ENCODE assay signal across 20 mouse cellular contexts in genomic region chr5:102664988-102665726, GRCm38 (mm10).
A peak's percentile ranks its signal among the peaks of the same experiment; 100 is the strongest.
DNase-seq lines count a peak whose midpoint lies in the region; ATAC-seq lines count a peak whose summit lies in the region.
"Had no signal": no experiment of that assay in that cellular context is flagged by ENCODE, and none has a peak within 500 bp of the region (broad histone marks: within the 10 kb centered on the region; RNA-seq: fewer than 3 reads in every experiment).

No protein-coding gene starts in this region.

- H3K36me3 ChIP-seq in heart, embryonic 11.5 days (ENCODE audit: control insufficient read depth, insufficient read depth, low read length), result no peaks in the 10 kb centered on the region
- H3K36me3 ChIP-seq: forebrain, embryonic 15.5 days; heart, embryonic 12.5 days; liver, embryonic 15.5 days had no signal

- H3K27ac ChIP-seq in heart, embryonic 11.5 days (ENCODE audit: low read depth, low read length), result no peak overlapping the region
- H3K27ac ChIP-seq: forebrain, embryonic 15.5 days; liver, embryonic 15.5 days; stomach, postnatal 0 days had no signal

- no peaks in the 10 kb centered on the region for H3K27me3 ChIP-seq in heart, embryonic 11.5 days (ENCODE audit: control insufficient read depth, insufficient read depth, low read length)
- H3K27me3 ChIP-seq: forebrain, embryonic 15.5 days; heart, embryonic 12.5 days; liver, embryonic 15.5 days had no signal

- H3K4me3 ChIP-seq in heart, embryonic 11.5 days (ENCODE audit: low read depth, low read length), result no peak overlapping the region
- H3K4me3 ChIP-seq: forebrain, embryonic 15.5 days; heart, embryonic 12.5 days; liver, embryonic 15.5 days had no signal

- WGBS in heart, embryonic 11.5 days (ENCODE audit: insufficient replicate concordance), result 69% methylated on average over 13 of the region's 13 CpGs

- ATAC-seq in heart, embryonic 11.5 days (replicated peaks; ENCODE audit: insufficient number of reproducible peaks, low FRiP score, low TSS enrichment), result no peak
- ATAC-seq: forebrain, embryonic 15.5 days; inflammation-experienced regulatory T-cells, adult 6 months; Patski had no signal

- H3K4me2 ChIP-seq in heart, embryonic 11.5 days, result no peak overlapping the region
- H3K4me2 ChIP-seq: forebrain, embryonic 15.5 days; heart, embryonic 12.5 days; liver, embryonic 15.5 days had no signal

- DNase-seq in heart, adult 8-10 months (ENCODE audit: low spot score), result peak; percentile 28
- DNase-seq in embryo, embryonic 11 days, result peak; percentile 53
- DNase-seq in fat pad, adult 2 months (ENCODE audit: extremely low read depth, low read depth, low spot score), result peak; percentile 59
- peak; percentile 73 for DNase-seq in mesoderm, embryonic 11.5 days (ENCODE audit: low read depth, low spot score)
- no peak for DNase-seq in cerebellum, postnatal 14 days
- DNase-seq in ovary, postnatal 14 days (ENCODE audit: low spot score), result no peak
- no peak for DNase-seq in retina, embryonic 14.5 days (ENCODE audit: low spot score)
- DNase-seq: cerebellum, adult 18-20 months; gastrocnemius, postnatal 10 days; heart, postnatal 4 days; kidney, adult 9 months; lung, postnatal 10 days; thymus, postnatal 14 days had no signal

- H3K9me3 ChIP-seq in heart, embryonic 11.5 days (replicated peaks; ENCODE audit: control insufficient read depth, low read length), result no peaks in the 10 kb centered on the region
- H3K9me3 ChIP-seq: forebrain, embryonic 15.5 days; heart, embryonic 12.5 days; liver, embryonic 15.5 days had no signal

- H3K9ac ChIP-seq in heart, embryonic 11.5 days (ENCODE audit: low read depth, low read length), result no peak overlapping the region
- H3K9ac ChIP-seq: forebrain, embryonic 15.5 days; heart, embryonic 12.5 days; liver, embryonic 15.5 days had no signal

- no peaks in the 10 kb centered on the region for H3K4me1 ChIP-seq in heart, embryonic 11.5 days (ENCODE audit: control insufficient read depth, insufficient read depth, low read length)
- H3K4me1 ChIP-seq: forebrain, embryonic 15.5 days; heart, embryonic 12.5 days; liver, embryonic 15.5 days had no signal

Comparison
In these comparisons a context has a peak if more than half of its experiments do, and no peak if none do; other contexts are left out.
1. DNase-seq: peak in heart, adult 8-10 months (single experiment), embryo, embryonic 11 days (single experiment), fat pad, adult 2 months (single experiment) and mesoderm, embryonic 11.5 days (single experiment); none in cerebellum, postnatal 14 days (0 of 2), ovary, postnatal 14 days (single experiment) and retina, embryonic 14.5 days (single experiment).